Comparison of ENCODE assay signal across 9 mouse cellular contexts in the genomic region with DNA sequence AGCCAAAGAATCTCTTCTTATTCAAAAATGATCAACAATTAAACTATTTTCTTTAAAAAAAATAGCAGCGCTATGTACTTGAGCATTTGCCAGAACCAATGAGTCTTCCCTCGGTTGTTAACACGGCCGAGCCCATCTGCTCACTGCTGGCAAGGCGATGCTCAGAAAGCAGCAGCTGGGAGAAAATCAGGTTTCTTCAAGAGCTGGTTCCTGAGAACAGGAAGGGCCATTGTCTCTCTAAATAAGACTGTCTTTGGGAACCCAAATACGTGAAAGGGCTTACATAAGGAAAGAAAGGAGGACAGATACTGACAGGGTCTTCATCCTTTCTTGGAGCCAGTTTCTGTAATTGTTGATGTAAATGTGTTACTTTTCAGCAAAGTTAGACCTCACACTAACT.
DNase-seq lines count a peak whose midpoint lies in the region; ATAC-seq and TF ChIP-seq lines count a peak whose summit lies in the region.
"Had no signal": no experiment of that assay in that cellular context is flagged by ENCODE, and none has a peak within 500 bp of the region (broad histone marks: within the 10 kb centered on the region; RNA-seq: fewer than 3 reads in every experiment).

No protein-coding gene starts in this region.

- H3K27me3 ChIP-seq in hindbrain, embryonic 14.5 days (ENCODE audit: control insufficient read depth, insufficient read depth, low read length) = no peaks in the 10 kb centered on the region
- no peaks in the 10 kb centered on the region for H3K27me3 ChIP-seq in midbrain, postnatal 0 days (ENCODE audit: insufficient read depth, low read length)
- H3K27me3 ChIP-seq: liver, embryonic 15.5 days had no signal

- H3K27ac ChIP-seq in gastrocnemius, adult 2 months = peak overlapping the region; percentile 8; the same call in 1 of the 2 replicates
- peak overlapping the region; percentile 79 for H3K27ac ChIP-seq in hindbrain, embryonic 14.5 days
- peak overlapping the region; percentile 34; the same call in 1 of the 2 replicates for H3K27ac ChIP-seq in midbrain, postnatal 0 days (ENCODE audit: low read depth, low read length)
- H3K27ac ChIP-seq: liver, embryonic 15.5 days had no signal

- peak; percentile 22 for DNase-seq in gastrocnemius, adult 2 months
- DNase-seq in gastrocnemius, adult 8-10 months (ENCODE audit: low spot score in 2 of 2) = no peak
- peak; percentile 19 to 50 for DNase-seq in cerebellum, postnatal 25 days
- DNase-seq in hindbrain, embryonic 14.5 days (ENCODE audit: low spot score) = peak; percentile 66
- DNase-seq in midbrain, postnatal 0 days (ENCODE audit: low spot score) = peak; percentile 88
- DNase-seq in thymus, adult 18-20 months = no peak
- DNase-seq in heart, adult 18-20 months = no peak
- DNase-seq in urinary bladder, postnatal 14 days (ENCODE audit: low spot score) = no peak

- H3K4me1 ChIP-seq in hindbrain, embryonic 14.5 days (replicated peaks; ENCODE audit: control insufficient read depth, insufficient read depth, low read length) = peaks cover 44% of the 10 kb centered on the region
- H3K4me1 ChIP-seq in midbrain, postnatal 0 days (ENCODE audit: insufficient read depth, low read length) = peaks cover 6% of the 10 kb centered on the region
- H3K4me1 ChIP-seq: liver, embryonic 15.5 days had no signal

- intact Hi-C loops in gastrocnemius, adult 2 months (cut with DNase I) = no loop called here

- H3K9me3 ChIP-seq in hindbrain, embryonic 14.5 days (ENCODE audit: control insufficient read depth, low read length) = no peaks in the 10 kb centered on the region
- no peaks in the 10 kb centered on the region for H3K9me3 ChIP-seq in midbrain, postnatal 0 days (ENCODE audit: low read length)
- H3K9me3 ChIP-seq: liver, embryonic 15.5 days had no signal

- peak overlapping the region; percentile 32 for H3K4me2 ChIP-seq in hindbrain, embryonic 14.5 days (replicated peaks)
- no peak overlapping the region for H3K4me2 ChIP-seq in midbrain, postnatal 0 days (ENCODE audit: low read depth, low read length, poor library complexity, severe bottlenecking)
- H3K4me2 ChIP-seq: liver, embryonic 15.5 days had no signal

- H3K4me3 ChIP-seq in gastrocnemius, adult 2 months = no peak overlapping the region
- H3K4me3 ChIP-seq in hindbrain, embryonic 14.5 days (replicated peaks; ENCODE audit: low read length) = no peak overlapping the region; the same call in 1 of the 2 replicates
- no peak overlapping the region for H3K4me3 ChIP-seq in midbrain, postnatal 0 days (ENCODE audit: low read depth, low read length)
- H3K4me3 ChIP-seq: liver, embryonic 15.5 days had no signal

- no peak for TF ChIP-seq CTCF in gastrocnemius, adult 2 months (IDR thresholded peaks at IDR 0.05)
- TF ChIP-seq CTCF in midbrain, postnatal 0 days (IDR thresholded peaks at IDR 0.05) = no peak

- H3K9ac ChIP-seq in hindbrain, embryonic 14.5 days = peak overlapping the region; percentile 29
- no peak overlapping the region for H3K9ac ChIP-seq in midbrain, postnatal 0 days (replicated peaks; ENCODE audit: low read length, poor library complexity, severe bottlenecking)
- H3K9ac ChIP-seq: liver, embryonic 15.5 days had no signal

- WGBS in hindbrain, embryonic 14.5 days = 6% methylated on average over 6 of the region's 6 CpGs
- 16% methylated on average over 6 of the region's 6 CpGs for WGBS in midbrain, postnatal 0 days

- ATAC-seq in hindbrain, embryonic 14.5 days (ENCODE audit: low FRiP score) = peak; percentile 57
- peak; percentile 63; the same call in 1 of the 2 replicates for ATAC-seq in midbrain, postnatal 0 days (ENCODE audit: low FRiP score)

- H3K36me3 ChIP-seq in hindbrain, embryonic 14.5 days (replicated peaks; ENCODE audit: control insufficient read depth, insufficient read depth) = no peaks in the 10 kb centered on the region
- no peaks in the 10 kb centered on the region for H3K36me3 ChIP-seq in midbrain, postnatal 0 days (ENCODE audit: insufficient read depth, low read length)
- H3K36me3 ChIP-seq: liver, embryonic 15.5 days had no signal

Comparison
In these comparisons a context has a peak if more than half of its experiments do, and no peak if none do; other contexts are left out.
1. DNase-seq: peak in gastrocnemius, adult 2 months (single experiment), cerebellum, postnatal 25 days (2 of 2), hindbrain, embryonic 14.5 days (single experiment) and midbrain, postnatal 0 days (single experiment); none in gastrocnemius, adult 8-10 months (0 of 2), thymus, adult 18-20 months (0 of 2), heart, adult 18-20 months (0 of 2) and urinary bladder, postnatal 14 days (single experiment).
2. H3K27ac ChIP-seq: peak in every context shown above with its lines; median percentile 79 in hindbrain, embryonic 14.5 days; 34 in midbrain, postnatal 0 days; 8 in gastrocnemius, adult 2 months.